Mouse (Mus musculus): ENCODE measurements at regions not wholly inside any gene's neighbourhood (a gene's known extent, or its start where the extent isn't known, plus 50 kb on each side); places are given as distances from the start of the nearest gene placed in this dataset.

DNA sequence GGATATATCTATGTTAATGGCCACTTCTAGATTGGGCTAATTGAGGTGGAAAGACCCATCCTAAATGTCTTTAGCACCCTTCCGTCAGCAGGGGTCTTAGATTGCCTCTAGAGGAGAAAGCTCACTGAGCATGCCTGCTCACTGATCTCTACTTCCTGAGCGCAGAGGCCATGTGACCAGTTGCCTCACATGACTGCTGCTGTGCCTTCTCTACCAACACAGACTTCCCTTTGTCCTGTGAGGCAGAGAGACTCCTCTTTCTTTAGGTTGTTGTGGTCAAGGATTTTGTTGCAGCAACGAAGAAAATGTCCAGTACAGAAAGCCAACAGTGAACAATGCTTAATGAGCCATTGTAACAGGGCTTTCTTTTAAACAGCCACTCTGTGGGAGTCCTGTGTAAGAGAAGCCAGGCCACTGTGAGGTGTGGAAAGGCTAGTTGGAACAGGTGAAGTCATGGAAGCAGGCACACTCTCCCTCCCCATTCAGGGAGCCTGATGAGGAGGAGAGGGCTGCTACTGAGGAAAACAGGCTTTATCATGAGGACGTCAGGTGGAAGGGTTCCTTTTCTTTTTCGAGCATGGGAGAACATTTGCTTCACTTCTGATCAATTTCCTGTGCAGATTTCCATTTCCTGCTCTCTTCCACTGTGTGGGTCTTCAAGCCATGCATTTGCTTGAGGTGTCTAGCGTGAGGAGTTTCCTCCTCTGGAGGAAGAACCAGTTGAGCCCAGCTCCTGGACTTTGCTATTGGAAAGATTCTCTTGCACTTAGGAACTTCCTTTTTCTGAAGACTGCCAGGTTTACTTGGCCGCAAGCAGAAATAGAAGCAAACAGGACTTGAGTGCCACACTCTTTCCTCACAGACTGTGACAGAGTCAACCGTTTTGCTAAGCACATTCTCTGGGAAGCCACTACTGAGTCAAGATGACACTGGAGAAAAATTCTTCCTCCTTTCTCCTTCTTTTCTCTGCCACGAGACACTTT, 290.7 kb upstream of the Adgrl2 start:
- Histone ChIP-seq H3K4me3 (no peak overlapping the region), H3K4me1 (0 out of 2 replicates have a peak, but pooled peaks cover 3% of the 10 kb centered on the region), H3K27me3 (ENCODE audit: low read depth, poor library complexity, severe bottlenecking) (0 out of 2 replicates have a peak, but pooled peaks cover 3% of the 10 kb centered on the region), H3K27ac (replicated peaks) (no peak overlapping the region), H3K9me3 (replicated peaks) (no peaks in the 10 kb centered on the region), H3K36me3 (no peaks in the 10 kb centered on the region)
- no peak for DNase-seq (ENCODE audit: low spot score)
- WGBS: 83% methylated on average over 9 of the region's 9 CpGs

DNA sequence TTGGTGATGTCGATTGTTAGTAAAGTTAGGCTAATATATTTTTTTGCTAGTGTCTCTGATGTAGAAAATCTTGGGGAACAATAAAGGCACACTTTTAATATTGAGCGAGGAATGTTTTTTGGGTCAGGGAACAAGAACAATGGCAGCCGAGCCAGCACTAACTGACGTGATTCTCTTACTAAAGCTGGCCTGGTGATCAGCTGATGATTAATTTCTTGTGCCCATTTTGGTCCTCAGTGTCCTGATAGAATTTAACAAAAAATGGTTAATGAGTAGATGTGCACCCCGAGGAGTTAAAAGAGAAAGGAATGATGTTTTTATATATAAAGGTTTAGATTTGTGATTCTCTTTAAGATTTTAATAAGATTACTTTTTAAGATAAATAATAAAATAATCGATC, 289.0 kb upstream of the Adgrl2 start:
- no peak for DNase-seq (ENCODE audit: low spot score)
- H3K9me3 ChIP-seq (replicated peaks): no peaks in the 10 kb centered on the region
- H3K27me3 ChIP-seq (ENCODE audit: low read depth, poor library complexity, severe bottlenecking): 0 out of 2 replicates have a peak, but pooled peaks cover 3% of the 10 kb centered on the region
- H3K27ac ChIP-seq (replicated peaks): no peak overlapping the region
- no peaks in the 10 kb centered on the region for H3K36me3 ChIP-seq
- 0 out of 2 replicates have a peak, but pooled peaks cover 3% of the 10 kb centered on the region for H3K4me1 ChIP-seq
- H3K4me3 ChIP-seq: no peak overlapping the region
- 76% methylated on average over 6 of the region's 6 CpGs for WGBS

DNA sequence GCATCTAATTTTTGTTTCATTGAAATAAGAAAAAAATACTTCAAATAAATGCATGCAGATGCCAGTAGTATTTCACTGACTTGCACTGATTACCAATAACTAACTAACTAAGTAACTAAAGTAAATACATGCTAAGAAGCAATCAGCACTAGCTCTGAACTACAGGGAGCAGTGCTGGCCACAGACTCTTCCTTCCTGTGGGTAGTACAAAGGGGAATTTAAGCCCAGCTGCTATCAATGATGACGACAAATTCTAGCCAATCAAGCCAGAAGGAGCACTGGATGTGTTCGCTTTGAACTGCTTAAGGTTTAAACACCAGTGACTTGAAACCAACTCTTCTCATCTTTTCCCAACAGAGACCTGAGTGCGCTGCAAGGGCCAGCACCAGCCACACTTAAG, 287.5 kb upstream of the Adgrl2 start:
- DNase-seq (ENCODE audit: low spot score): no peak
- H3K27me3 ChIP-seq (ENCODE audit: low read depth, poor library complexity, severe bottlenecking): 0 out of 2 replicates have a peak, but pooled peaks cover 3% of the 10 kb centered on the region
- H3K4me3 ChIP-seq: no peak overlapping the region
- no peak overlapping the region for H3K27ac ChIP-seq (replicated peaks)
- 81% methylated on average over 3 of the region's 3 CpGs for WGBS
- no peaks in the 10 kb centered on the region for H3K9me3 ChIP-seq (replicated peaks)
- H3K36me3 ChIP-seq: no peaks in the 10 kb centered on the region
- H3K4me1 ChIP-seq: 0 out of 2 replicates have a peak, but pooled peaks cover 3% of the 10 kb centered on the region

DNA sequence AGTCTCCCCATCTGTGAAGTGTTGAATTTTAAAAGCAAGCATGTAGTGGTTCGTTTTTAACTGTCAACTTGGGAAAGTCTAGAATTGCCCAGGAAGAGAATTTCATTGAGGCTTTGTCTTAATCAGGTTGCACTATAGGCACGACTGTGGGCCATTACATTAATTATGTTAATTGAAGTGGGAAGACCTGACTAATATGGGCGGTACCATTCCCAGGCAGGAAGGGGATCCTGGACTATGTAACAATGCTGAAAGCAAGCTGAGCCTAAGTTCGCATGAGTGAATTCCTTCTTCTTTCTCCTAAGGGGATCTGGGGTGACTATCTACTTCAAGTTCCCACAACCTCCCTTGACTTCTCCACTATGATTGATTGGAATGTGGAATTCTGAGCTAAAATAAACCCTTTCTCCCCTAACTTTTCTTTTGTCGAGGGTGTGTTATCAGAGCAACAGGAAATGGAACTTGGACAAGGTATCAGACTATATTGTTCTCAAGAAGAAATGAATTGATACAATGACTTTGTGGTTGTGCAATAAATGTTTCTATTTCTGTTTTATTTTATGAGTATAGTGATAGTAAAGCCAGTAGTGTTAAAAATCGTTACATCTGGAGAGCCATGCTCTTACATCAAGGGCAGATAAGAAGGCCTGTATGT, 285.2 kb upstream of the Adgrl2 start:
- Histone ChIP-seq H3K9me3 (replicated peaks) (no peaks in the 10 kb centered on the region), H3K27me3 (ENCODE audit: low read depth, poor library complexity, severe bottlenecking) (0 out of 2 replicates have a peak, but pooled peaks cover 3% of the 10 kb centered on the region), H3K4me1 (no peaks in the 10 kb centered on the region), H3K36me3 (no peaks in the 10 kb centered on the region), H3K27ac (replicated peaks) (no peak overlapping the region), H3K4me3 (no peak overlapping the region)
- no peak for DNase-seq (ENCODE audit: low spot score)
- WGBS: 80% methylated on average over 6 of the region's 6 CpGs

DNA sequence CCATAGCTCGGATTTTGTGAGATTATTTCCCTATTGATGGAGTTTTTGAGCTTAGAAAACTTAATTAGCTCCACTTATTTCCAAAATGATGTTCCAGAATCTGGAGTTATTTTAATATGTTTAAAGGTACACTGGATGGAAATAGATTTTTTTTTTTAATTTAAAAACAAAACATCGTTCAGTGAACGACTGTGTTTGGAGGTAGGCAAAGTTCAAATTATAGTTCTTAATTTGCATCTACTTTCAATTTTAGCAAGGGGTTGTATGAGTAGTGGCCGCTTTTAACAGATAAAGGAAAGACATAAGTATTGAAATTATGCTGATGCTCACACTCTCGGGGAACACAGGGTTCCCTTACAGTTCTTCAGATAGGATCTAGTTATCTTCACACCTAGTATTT, 284.6 kb upstream of the Adgrl2 start:
- no peak overlapping the region for H3K4me3 ChIP-seq
- H3K36me3 ChIP-seq: no peaks in the 10 kb centered on the region
- 88% methylated on average over 5 of the region's 5 CpGs for WGBS
- H3K27me3 ChIP-seq (ENCODE audit: low read depth, poor library complexity, severe bottlenecking): 0 out of 2 replicates have a peak, but pooled peaks cover 3% of the 10 kb centered on the region
- H3K27ac ChIP-seq (replicated peaks): no peak overlapping the region
- no peaks in the 10 kb centered on the region for H3K4me1 ChIP-seq
- no peaks in the 10 kb centered on the region for H3K9me3 ChIP-seq (replicated peaks)
- DNase-seq (ENCODE audit: low spot score): no peak

DNA sequence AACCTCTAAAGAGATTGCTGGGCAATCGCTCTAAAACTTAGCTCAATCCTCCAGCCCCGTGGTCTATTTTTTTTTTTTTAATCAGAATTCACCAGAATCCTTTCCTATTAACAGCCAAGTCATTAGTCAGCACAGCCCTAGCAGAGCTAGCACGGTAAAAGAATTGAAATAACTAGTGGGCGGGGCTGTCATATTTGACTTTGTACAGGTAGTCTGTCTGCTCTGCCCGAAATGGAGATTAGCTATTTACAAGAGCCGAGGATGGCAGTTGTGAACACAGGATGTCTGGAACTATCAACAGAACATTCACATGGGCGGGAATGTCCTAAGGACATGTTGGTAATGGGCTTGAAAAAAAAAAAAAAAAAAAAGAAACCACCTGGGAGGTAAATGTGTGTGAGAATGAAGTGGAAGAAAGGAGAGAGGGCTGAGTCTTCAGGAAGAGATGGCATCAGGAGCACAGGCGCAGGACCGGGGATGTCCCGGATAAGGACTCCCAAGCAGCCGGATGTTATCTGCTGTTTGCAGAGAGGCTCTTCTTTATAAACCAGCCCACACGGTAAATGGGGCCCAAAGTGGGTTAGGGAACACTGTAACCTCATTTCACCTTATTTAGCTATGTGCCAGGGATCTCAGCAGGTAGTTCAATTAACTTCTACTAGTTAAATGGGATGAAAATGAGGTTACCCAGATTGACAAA, 283.8 kb upstream of the Adgrl2 start:
- DNase-seq (ENCODE audit: low spot score): no peak
- H3K4me3 ChIP-seq: no peak overlapping the region
- no peaks in the 10 kb centered on the region for H3K36me3 ChIP-seq
- H3K27me3 ChIP-seq (ENCODE audit: low read depth, poor library complexity, severe bottlenecking): 0 out of 2 replicates have a peak, but pooled peaks cover 3% of the 10 kb centered on the region
- WGBS: 71% methylated on average over 12 of the region's 12 CpGs
- H3K4me1 ChIP-seq: no peaks in the 10 kb centered on the region
- H3K27ac ChIP-seq (replicated peaks): no peak overlapping the region
- no peaks in the 10 kb centered on the region for H3K9me3 ChIP-seq (replicated peaks)

DNA sequence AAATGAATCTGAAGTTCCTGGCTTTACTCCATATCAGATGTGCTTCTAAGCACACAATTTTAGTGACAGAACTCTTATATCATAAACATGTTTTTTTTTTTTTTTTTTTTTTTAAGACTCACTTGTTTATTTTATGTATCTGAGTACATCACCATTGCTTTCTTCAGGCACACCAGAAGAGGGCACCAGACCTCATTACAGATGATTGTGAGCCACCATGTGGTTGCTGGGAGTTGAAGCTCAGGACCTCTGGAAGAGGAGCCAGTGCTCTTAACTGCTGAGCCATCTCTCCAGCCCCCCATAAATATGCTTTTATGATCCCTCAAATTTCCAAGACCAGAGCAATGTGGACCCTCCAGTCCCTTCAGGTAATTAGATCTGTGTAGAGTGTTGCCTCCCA, 280.1 kb upstream of the Adgrl2 start:
- Histone ChIP-seq H3K9me3 (replicated peaks) (no peaks in the 10 kb centered on the region), H3K27me3 (ENCODE audit: low read depth, poor library complexity, severe bottlenecking) (no peaks in the 10 kb centered on the region), H3K4me3 (no peak overlapping the region), H3K4me1 (no peaks in the 10 kb centered on the region), H3K36me3 (no peaks in the 10 kb centered on the region), H3K27ac (replicated peaks) (no peak overlapping the region)
- DNase-seq (ENCODE audit: low spot score): no peak

DNA sequence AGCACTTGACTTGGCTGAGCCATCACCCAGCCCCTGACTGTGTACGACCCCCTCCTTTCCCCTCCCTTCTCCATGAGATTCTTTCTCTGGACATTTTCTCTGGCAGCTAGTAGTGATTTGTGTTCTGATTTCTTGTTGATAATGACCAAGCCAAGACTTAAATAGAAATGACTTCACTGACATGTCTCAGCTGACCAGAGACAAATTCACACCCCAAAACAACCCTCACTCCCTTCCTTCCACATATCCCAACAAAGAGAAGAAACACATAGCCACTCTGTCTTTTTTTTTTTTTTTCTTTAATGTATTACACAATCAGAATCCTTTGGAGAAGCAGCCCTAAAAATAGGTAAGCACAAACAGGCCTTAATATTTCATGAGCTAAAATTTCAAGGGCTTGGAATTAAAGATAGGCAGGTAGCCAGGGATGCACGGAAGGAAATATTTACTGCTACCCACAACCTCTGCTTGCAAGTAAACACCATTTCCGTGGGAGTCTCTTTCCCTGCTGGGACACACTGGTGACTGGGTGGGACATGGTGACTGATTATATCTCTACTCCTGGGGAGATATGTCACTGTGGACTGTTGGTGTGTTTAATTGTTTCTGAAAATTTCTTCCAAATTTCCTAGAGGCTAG, 272.1 kb upstream of the Adgrl2 start:
- no peak for DNase-seq (ENCODE audit: low spot score)
- no peak overlapping the region for H3K27ac ChIP-seq (replicated peaks)
- no peak overlapping the region for H3K4me3 ChIP-seq
- peaks cover 21% of the 10 kb centered on the region for H3K4me1 ChIP-seq
- WGBS: 91% methylated on average over 3 of the region's 3 CpGs
- no peaks in the 10 kb centered on the region for H3K36me3 ChIP-seq
- H3K27me3 ChIP-seq (ENCODE audit: low read depth, poor library complexity, severe bottlenecking): no peaks in the 10 kb centered on the region
- H3K9me3 ChIP-seq (replicated peaks): no peaks in the 10 kb centered on the region

DNA sequence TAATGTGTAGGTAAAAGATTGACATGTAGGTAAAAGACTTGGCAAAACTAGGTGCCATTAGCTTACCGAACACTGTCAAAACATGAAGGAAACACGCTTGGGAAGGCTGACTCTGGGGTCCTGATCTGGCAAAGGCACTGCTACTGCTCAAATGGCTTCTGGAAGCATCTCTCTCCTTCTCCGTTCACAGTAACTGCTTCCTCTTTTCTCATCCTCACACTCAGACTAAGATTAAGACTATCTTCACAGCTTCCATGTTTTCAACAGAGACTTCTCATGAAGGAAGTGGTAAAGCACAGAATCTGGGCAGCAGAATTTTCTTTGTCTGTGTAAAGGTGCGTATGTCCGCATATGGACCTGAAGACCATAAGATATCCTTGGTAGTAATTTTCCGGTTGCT, 271.4 kb upstream of the Adgrl2 start:
- 94% methylated on average over 6 of the region's 6 CpGs for WGBS
- H3K27me3 ChIP-seq (ENCODE audit: low read depth, poor library complexity, severe bottlenecking): no peaks in the 10 kb centered on the region

DNA sequence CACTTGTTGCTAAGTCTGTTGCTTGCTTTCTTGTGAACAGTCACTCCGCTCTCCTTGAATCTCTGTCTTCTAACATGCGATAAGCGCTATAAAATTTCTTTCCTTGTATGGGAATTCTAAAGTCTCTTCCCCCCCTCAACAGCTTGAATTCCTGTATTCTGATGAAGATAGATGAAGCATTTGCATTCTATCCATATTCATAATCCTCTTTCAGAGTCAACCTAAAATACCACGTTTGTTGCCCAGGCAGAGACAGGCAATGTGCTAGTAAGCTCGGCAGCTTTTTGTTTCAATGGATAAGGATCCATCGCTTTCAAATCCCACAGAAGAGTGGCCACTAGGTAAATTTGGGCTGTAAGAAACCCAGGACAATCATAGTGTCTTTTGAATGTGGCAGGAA, 268.5 kb upstream of the Adgrl2 start:
- Histone ChIP-seq H3K9me3 (replicated peaks) (no peaks in the 10 kb centered on the region), H3K36me3 (no peaks in the 10 kb centered on the region), H3K27me3 (ENCODE audit: low read depth, poor library complexity, severe bottlenecking) (no peaks in the 10 kb centered on the region), H3K4me3 (no peak overlapping the region), H3K4me1 (peaks cover 21% of the 10 kb centered on the region), H3K27ac (replicated peaks) (0 out of 2 replicates have a peak overlapping the region, but pooled peaks have one; percentile 13)
- DNase-seq (ENCODE audit: low spot score): no peak
- WGBS: 86% methylated on average over 6 of the region's 6 CpGs

More for the DNA sequence above, 271.4 kb upstream of the Adgrl2 start:
- Histone ChIP-seq H3K9me3 (replicated peaks) (no peaks in the 10 kb centered on the region), H3K4me3 (no peak overlapping the region), H3K27ac (replicated peaks) (no peak overlapping the region), H3K4me1 (peaks cover 21% of the 10 kb centered on the region), H3K36me3 (no peaks in the 10 kb centered on the region)
- no peak for DNase-seq (ENCODE audit: low spot score)

DNA sequence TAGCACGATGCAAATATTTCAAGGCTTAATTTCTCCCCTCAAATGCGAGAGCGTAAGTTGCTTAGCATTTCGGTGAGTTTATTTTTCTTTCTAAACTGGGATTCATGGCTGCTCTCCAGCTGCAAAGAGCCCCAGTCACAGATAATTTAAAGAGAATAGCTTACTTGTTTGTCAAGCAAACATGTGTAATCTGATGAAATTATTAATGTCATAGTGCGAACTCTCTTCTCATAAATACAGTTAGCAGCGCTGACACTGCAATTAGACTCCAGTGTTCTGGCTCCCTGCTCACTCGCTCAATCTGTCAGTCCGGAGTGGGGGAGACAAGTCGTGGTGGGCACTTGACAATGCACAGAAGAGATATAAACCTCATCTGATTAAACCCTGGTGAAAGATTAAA, 266.5 kb upstream of the Adgrl2 start:
- no peak overlapping the region for H3K27ac ChIP-seq (replicated peaks)
- H3K4me1 ChIP-seq: peaks cover 30% of the 10 kb centered on the region
- H3K9me3 ChIP-seq (replicated peaks): no peaks in the 10 kb centered on the region
- H3K36me3 ChIP-seq: no peaks in the 10 kb centered on the region
- H3K27me3 ChIP-seq (ENCODE audit: low read depth, poor library complexity, severe bottlenecking): peaks cover 6% of the 10 kb centered on the region; the same call in 1 of the 2 replicates
- no peak for DNase-seq (ENCODE audit: low spot score)
- 86% methylated on average over 9 of the region's 9 CpGs for WGBS
- H3K4me3 ChIP-seq: no peak overlapping the region

DNA sequence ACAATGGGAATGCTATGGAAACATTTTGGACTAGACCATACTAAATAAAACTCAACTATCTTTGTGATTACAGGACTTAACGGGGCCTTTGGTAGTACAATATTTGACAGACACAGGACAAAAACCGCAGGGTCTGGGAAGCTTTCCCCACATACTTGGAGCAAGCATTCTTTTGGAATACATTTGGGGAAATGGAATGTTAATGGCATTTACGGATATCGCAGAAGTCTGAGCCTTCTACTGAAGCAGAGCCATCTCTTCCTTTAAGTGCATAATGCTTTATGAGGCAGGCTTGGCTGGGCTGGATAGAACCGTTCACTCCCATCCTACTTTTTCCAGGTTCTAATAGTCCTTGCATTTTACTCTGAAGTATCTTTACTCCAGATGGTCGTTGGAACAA, 262.7 kb upstream of the Adgrl2 start:
- peaks cover 6% of the 10 kb centered on the region; the same call in 1 of the 2 replicates for H3K27me3 ChIP-seq (ENCODE audit: low read depth, poor library complexity, severe bottlenecking)
- no peaks in the 10 kb centered on the region for H3K9me3 ChIP-seq (replicated peaks)
- no peak overlapping the region for H3K27ac ChIP-seq (replicated peaks)
- H3K4me3 ChIP-seq: no peak overlapping the region
- 91% methylated on average over 6 of the region's 6 CpGs for WGBS
- peaks cover 21% of the 10 kb centered on the region for H3K4me1 ChIP-seq
- DNase-seq (ENCODE audit: low spot score): no peak
- no peaks in the 10 kb centered on the region for H3K36me3 ChIP-seq
